Comparison of ENCODE assay signal across 26 mouse cellular contexts in the genomic region with DNA sequence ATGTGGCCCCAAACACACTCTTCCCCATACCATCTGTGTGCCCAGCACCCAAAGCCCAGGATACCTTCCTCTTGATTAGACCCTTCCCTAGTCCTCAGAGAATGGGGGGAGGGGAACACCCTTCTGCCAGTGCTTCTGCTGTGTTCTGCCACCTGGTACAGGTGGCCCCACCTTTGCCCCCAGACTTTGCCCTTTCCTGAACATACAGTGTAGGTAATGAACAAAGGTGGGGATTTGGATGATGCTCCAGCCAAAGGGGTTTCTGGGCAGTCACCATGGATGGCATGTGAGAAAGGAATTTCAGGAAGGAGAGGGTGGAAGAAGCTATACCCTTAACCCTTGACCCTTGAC. TPM values are rescaled to one million over a fixed set of nuclear protein-coding genes. Genes with fewer than 3 reads are reported as not detected.
A peak's percentile ranks its signal among the peaks of the same experiment; 100 is the strongest.
DNase-seq lines count a peak whose midpoint lies in the region; ATAC-seq and TF ChIP-seq lines count a peak whose summit lies in the region.
"Had no signal": no experiment of that assay in that cellular context is flagged by ENCODE, and none has a peak within 500 bp of the region (broad histone marks: within the 10 kb centered on the region; RNA-seq: fewer than 3 reads in every experiment).

No protein-coding gene starts in this region.

- peak; percentile 79 for DNase-seq in heart, adult 11 months
- DNase-seq in heart, embryonic 10.5 days (ENCODE audit: low spot score) = no peak
- no peak for DNase-seq in left cerebral cortex, adult 2 months (ENCODE audit: extremely low spot score in 1 of 2, low spot score in 2 of 2)
- no peak for DNase-seq in left cerebral cortex, adult 9 months (ENCODE audit: low spot score in 2 of 2)
- DNase-seq: adrenal gland, adult 2 months; adrenal gland, postnatal 14 days; cerebellum, adult 18-20 months; cerebellum, postnatal 10 days; cerebellum, postnatal 36 days; gastrocnemius, postnatal 10 days; gastrocnemius, postnatal 36 days; heart, postnatal 10 days; heart, postnatal 36 days had no signal

- peaks cover 12% of the 10 kb centered on the region for H3K4me1 ChIP-seq in heart, embryonic 10.5 days
- 0 out of 2 replicates have a peak, but pooled peaks cover 8% of the 10 kb centered on the region for H3K4me1 ChIP-seq in intestine, postnatal 0 days (replicated peaks; ENCODE audit: control insufficient read depth, insufficient read depth, low read length)
- no peaks in the 10 kb centered on the region for H3K4me1 ChIP-seq in kidney, embryonic 16.5 days (ENCODE audit: insufficient read depth, low read length)

- H3K4me3 ChIP-seq in heart, embryonic 10.5 days = no peak overlapping the region
- no peak overlapping the region for H3K4me3 ChIP-seq in left cerebral cortex, adult 2 months
- no peak overlapping the region for H3K4me3 ChIP-seq in intestine, postnatal 0 days (ENCODE audit: low read depth, low read length)
- H3K4me3 ChIP-seq in kidney, embryonic 16.5 days (ENCODE audit: low read length) = no peak overlapping the region
- H3K4me3 ChIP-seq: forebrain, embryonic 10.5 days; forebrain, embryonic 13.5 days; heart, embryonic 12.5 days; heart, embryonic 15.5 days; hindbrain, embryonic 10.5 days; hindbrain, embryonic 13.5 days had no signal

- no peaks in the 10 kb centered on the region for H3K36me3 ChIP-seq in heart, embryonic 10.5 days
- H3K36me3 ChIP-seq in intestine, postnatal 0 days (ENCODE audit: control insufficient read depth, insufficient read depth) = no peaks in the 10 kb centered on the region
- H3K36me3 ChIP-seq in kidney, embryonic 16.5 days (ENCODE audit: insufficient read depth, low read length) = no peaks in the 10 kb centered on the region
- H3K36me3 ChIP-seq: forebrain, embryonic 10.5 days; heart, embryonic 12.5 days; heart, embryonic 15.5 days; hindbrain, embryonic 10.5 days; hindbrain, embryonic 13.5 days had no signal

- no peak for TF ChIP-seq CTCF in left cerebral cortex, adult 2 months (IDR thresholded peaks at IDR 0.05)
- no peak for TF ChIP-seq CTCF in intestine, postnatal 0 days (IDR thresholded peaks at IDR 0.05; ENCODE audit: low read depth)

- intact Hi-C loops in left cerebral cortex, adult 2 months (cut with DNase I) = no loop called here

- peak; percentile 76 for ATAC-seq in intestine, postnatal 0 days
- ATAC-seq in kidney, embryonic 16.5 days (ENCODE audit: low FRiP score, low TSS enrichment) = no peak
- ATAC-seq: CD4-positive, CD25-positive, alpha-beta regulatory T cell, adult 4 months; forebrain, embryonic 13.5 days; forebrain, embryonic 16.5 days; hindbrain, embryonic 16.5 days had no signal

- H3K9me3 ChIP-seq in heart, embryonic 10.5 days = no peaks in the 10 kb centered on the region
- no peaks in the 10 kb centered on the region for H3K9me3 ChIP-seq in intestine, postnatal 0 days (ENCODE audit: control insufficient read depth)
- H3K9me3 ChIP-seq in kidney, embryonic 16.5 days (ENCODE audit: low read length) = no peaks in the 10 kb centered on the region; the same call in 1 of the 2 replicates
- H3K9me3 ChIP-seq: forebrain, embryonic 10.5 days; forebrain, embryonic 13.5 days; heart, embryonic 12.5 days; heart, embryonic 15.5 days; hindbrain, embryonic 10.5 days; hindbrain, embryonic 13.5 days had no signal

- H3K4me2 ChIP-seq in intestine, postnatal 0 days (replicated peaks; ENCODE audit: low read depth) = no peak overlapping the region
- no peak overlapping the region for H3K4me2 ChIP-seq in kidney, embryonic 16.5 days (replicated peaks; ENCODE audit: low read depth, low read length)
- H3K4me2 ChIP-seq: forebrain, embryonic 13.5 days; heart, embryonic 12.5 days; heart, embryonic 15.5 days; hindbrain, embryonic 13.5 days had no signal

- peaks cover 39% of the 10 kb centered on the region for H3K27me3 ChIP-seq in heart, embryonic 10.5 days (ENCODE audit: insufficient read depth, poor library complexity, severe bottlenecking)
- H3K27me3 ChIP-seq in intestine, postnatal 0 days (replicated peaks; ENCODE audit: control insufficient read depth, insufficient read depth, low read length) = peaks cover 4% of the 10 kb centered on the region; the same call in 1 of the 2 replicates
- H3K27me3 ChIP-seq in kidney, embryonic 16.5 days (ENCODE audit: insufficient read depth, low read length) = peaks cover 3% of the 10 kb centered on the region; the same call in 1 of the 2 replicates
- H3K27me3 ChIP-seq: forebrain, embryonic 13.5 days; hindbrain, embryonic 13.5 days had no signal

- no peak overlapping the region for H3K27ac ChIP-seq in heart, embryonic 10.5 days
- peak overlapping the region; percentile 88 for H3K27ac ChIP-seq in left cerebral cortex, adult 2 months
- H3K27ac ChIP-seq in intestine, postnatal 0 days (ENCODE audit: low read depth, low read length) = peak overlapping the region; percentile 31; the same call in 1 of the 2 replicates
- no peak overlapping the region for H3K27ac ChIP-seq in kidney, embryonic 16.5 days (ENCODE audit: low read length)
- H3K27ac ChIP-seq: forebrain, embryonic 10.5 days; forebrain, embryonic 13.5 days; heart, embryonic 15.5 days; hindbrain, embryonic 10.5 days; hindbrain, embryonic 13.5 days had no signal

- no peak overlapping the region for H3K9ac ChIP-seq in intestine, postnatal 0 days (ENCODE audit: low read depth, low read length)
- H3K9ac ChIP-seq in kidney, embryonic 16.5 days (replicated peaks; ENCODE audit: low read length) = no peak overlapping the region
- H3K9ac ChIP-seq: forebrain, embryonic 13.5 days; heart, embryonic 12.5 days; heart, embryonic 15.5 days; hindbrain, embryonic 13.5 days had no signal

RNA-seq across cellular contexts. Expression of gene Nptx1, which starts 26.9 kb away (rescaled TPM):
- 0.49 and 0.88 TPM in 2 replicates for polyA plus RNA-seq in heart, embryonic 10.5 days (2016; fragmentation: Nextera tagmentation; extraction: Ambion mirVana)
- total RNA-seq in left cerebral cortex, adult 2 months (2021) = 100 to 1,000 TPM; 247 to 272 TPM
- polyA plus RNA-seq in intestine, postnatal 0 days (2015; fragmentation: Nextera tagmentation; extraction: Ambion mirVana) = 0.26 and 0.37 TPM in 2 replicates
- polyA plus RNA-seq in kidney, embryonic 16.5 days (2015; fragmentation: Nextera tagmentation; extraction: Ambion mirVana) = 0.54 and 0.86 TPM in 2 replicates
- total RNA-seq: granulocyte monocyte progenitor cell, adult 5-6 weeks; MEL had no signal
- polyA plus RNA-seq: CD4-positive, CD25-positive, alpha-beta regulatory T cell, adult 4 months had no signal

RNA-seq across cellular contexts. Expression of gene Endov, which starts 29.5 kb away (rescaled TPM):
- 16.2 and 17.2 TPM in 2 replicates for polyA plus RNA-seq in heart, embryonic 10.5 days (2016; fragmentation: Nextera tagmentation; extraction: Ambion mirVana)
- 10 to 100 TPM; 31.3 to 35.3 TPM for total RNA-seq in left cerebral cortex, adult 2 months (2021)
- 8.4 and 10.6 TPM in 2 replicates for polyA plus RNA-seq in intestine, postnatal 0 days (2015; fragmentation: Nextera tagmentation; extraction: Ambion mirVana)
- 18.0 and 18.8 TPM in 2 replicates for polyA plus RNA-seq in kidney, embryonic 16.5 days (2015; fragmentation: Nextera tagmentation; extraction: Ambion mirVana)

Comparison
In these comparisons a context has a peak if more than half of its experiments do, and no peak if none do; other contexts are left out.
1. H3K27ac ChIP-seq: peak in left cerebral cortex, adult 2 months (single experiment) and intestine, postnatal 0 days (single experiment); none in heart, embryonic 10.5 days (single experiment) and kidney, embryonic 16.5 days (single experiment).